Mouse (Mus musculus): ENCODE data around the gene Sh3rf3. TPM values are rescaled to one million over a fixed set of nuclear protein-coding genes. Genes with fewer than 3 reads are reported as not detected.

Sh3rf3 gene
- polyA plus RNA-seq, 1 experiment from 2014 or later = 0.84 TPM

GRCm38 (mm10) chr10:58921643-58922188 is 108.6 kb downstream of the Sh3rf3 start:
- Histone ChIP-seq H3K9me3 (ENCODE audit: control insufficient read depth, low read length) (no peaks in the 10 kb centered on the region), H3K4me3 (ENCODE audit: low read depth, low read length) (no peak overlapping the region), H3K27ac (ENCODE audit: low read depth) (no peak overlapping the region), H3K27me3 (replicated peaks; ENCODE audit: control insufficient read depth, insufficient read depth, low read length) (no peaks in the 10 kb centered on the region), H3K36me3 (ENCODE audit: control insufficient read depth, insufficient read depth, low read length) (no peaks in the 10 kb centered on the region), H3K4me2 (ENCODE audit: low read length) (no peak overlapping the region), H3K4me1 (replicated peaks; ENCODE audit: control insufficient read depth, insufficient read depth, low read length) (no peaks in the 10 kb centered on the region), H3K9ac (ENCODE audit: low read length) (no peak overlapping the region)
- ATAC-seq (replicated peaks; ENCODE audit: low FRiP score, low TSS enrichment, low read depth) (no peak), DNase-seq (ENCODE audit: low spot score) (no peak)
- WGBS = 89% methylated on average over 8 of the region's 8 CpGs

DNA sequence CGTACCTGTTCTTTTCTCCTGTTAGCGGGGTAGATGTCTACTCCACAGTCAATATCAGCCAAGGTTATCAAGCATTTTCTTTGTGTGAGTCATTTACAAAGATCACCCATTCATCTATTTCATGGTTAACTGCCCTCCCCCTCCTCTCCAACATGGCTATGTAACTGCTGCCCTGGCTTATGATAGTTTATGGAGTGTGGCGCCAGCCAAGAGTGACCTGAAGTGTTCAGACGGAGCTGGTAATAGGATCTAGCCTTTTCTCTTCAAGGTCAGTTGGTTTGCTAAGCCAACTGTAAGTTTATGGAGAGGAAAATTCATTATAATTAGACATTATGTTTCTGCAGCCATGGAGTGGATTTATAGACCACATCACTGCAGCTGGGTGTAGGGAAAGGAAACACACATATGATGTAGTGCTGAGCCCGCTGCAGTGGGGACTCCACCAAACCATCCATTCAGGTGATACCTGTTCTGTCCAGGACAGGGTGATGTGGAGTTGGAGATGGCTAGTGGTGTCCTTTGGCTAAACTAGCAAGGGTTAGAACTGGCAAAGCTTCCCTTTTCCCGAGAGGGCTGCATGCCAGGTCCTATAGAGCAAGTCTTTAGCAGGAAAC is 109.2 kb downstream of the Sh3rf3 start:
- H3K4me2 ChIP-seq (ENCODE audit: low read length) = no peak overlapping the region
- no peaks in the 10 kb centered on the region for H3K9me3 ChIP-seq (ENCODE audit: control insufficient read depth, low read length)
- ATAC-seq (replicated peaks; ENCODE audit: low FRiP score, low TSS enrichment, low read depth) (no peak), DNase-seq (ENCODE audit: low spot score) (no peak)
- H3K27ac ChIP-seq (ENCODE audit: low read depth) = no peak overlapping the region
- 81% methylated on average over 6 of the region's 6 CpGs for WGBS
- no peaks in the 10 kb centered on the region for H3K27me3 ChIP-seq (replicated peaks; ENCODE audit: control insufficient read depth, insufficient read depth, low read length)
- no peaks in the 10 kb centered on the region for H3K4me1 ChIP-seq (replicated peaks; ENCODE audit: control insufficient read depth, insufficient read depth, low read length)
- H3K36me3 ChIP-seq (ENCODE audit: control insufficient read depth, insufficient read depth, low read length) = no peaks in the 10 kb centered on the region
- H3K4me3 ChIP-seq (ENCODE audit: low read depth, low read length) = no peak overlapping the region
- no peak overlapping the region for H3K9ac ChIP-seq (ENCODE audit: low read length)

- Histone ChIP-seq H3K4me2 (ENCODE audit: low read length) (no peak overlapping the region), H3K36me3 (ENCODE audit: control insufficient read depth, insufficient read depth, low read length) (no peaks in the 10 kb centered on the region), H3K9ac (ENCODE audit: low read length) (no peak overlapping the region), H3K27ac (ENCODE audit: low read depth) (no peak overlapping the region), H3K9me3 (ENCODE audit: control insufficient read depth, low read length) (no peaks in the 10 kb centered on the region), H3K27me3 (replicated peaks; ENCODE audit: control insufficient read depth, insufficient read depth, low read length) (no peaks in the 10 kb centered on the region), H3K4me3 (ENCODE audit: low read depth, low read length) (no peak overlapping the region), H3K4me1 (replicated peaks; ENCODE audit: control insufficient read depth, insufficient read depth, low read length) (no peaks in the 10 kb centered on the region)
- no peak for DNase-seq (ENCODE audit: low spot score)
- ATAC-seq (replicated peaks; ENCODE audit: low FRiP score, low TSS enrichment, low read depth) = no peak
- WGBS = 78% methylated on average over 2 of the region's 2 CpGs
These were observed 109.8 kb downstream of the Sh3rf3 start for GRCm38 (mm10) chr10:58922993-58923392.

- H3K27me3 ChIP-seq (replicated peaks; ENCODE audit: control insufficient read depth, insufficient read depth, low read length) = no peaks in the 10 kb centered on the region
- no peak overlapping the region for H3K4me3 ChIP-seq (ENCODE audit: low read depth, low read length)
- no peak overlapping the region for H3K4me2 ChIP-seq (ENCODE audit: low read length)
- no peak for ATAC-seq (replicated peaks; ENCODE audit: low FRiP score, low TSS enrichment, low read depth)
- H3K36me3 ChIP-seq (ENCODE audit: control insufficient read depth, insufficient read depth, low read length) = no peaks in the 10 kb centered on the region
- no peak overlapping the region for H3K27ac ChIP-seq (ENCODE audit: low read depth)
- DNase-seq (ENCODE audit: low spot score) = no peak
- H3K9me3 ChIP-seq (ENCODE audit: control insufficient read depth, low read length) = no peaks in the 10 kb centered on the region
- 54% methylated on average over 5 of the region's 5 CpGs for WGBS
- no peaks in the 10 kb centered on the region for H3K4me1 ChIP-seq (replicated peaks; ENCODE audit: control insufficient read depth, insufficient read depth, low read length)
- H3K9ac ChIP-seq (ENCODE audit: low read length) = no peak overlapping the region
These were observed 113.4 kb downstream of the Sh3rf3 start for GRCm38 (mm10) chr10:58926578-58926977.

DNA sequence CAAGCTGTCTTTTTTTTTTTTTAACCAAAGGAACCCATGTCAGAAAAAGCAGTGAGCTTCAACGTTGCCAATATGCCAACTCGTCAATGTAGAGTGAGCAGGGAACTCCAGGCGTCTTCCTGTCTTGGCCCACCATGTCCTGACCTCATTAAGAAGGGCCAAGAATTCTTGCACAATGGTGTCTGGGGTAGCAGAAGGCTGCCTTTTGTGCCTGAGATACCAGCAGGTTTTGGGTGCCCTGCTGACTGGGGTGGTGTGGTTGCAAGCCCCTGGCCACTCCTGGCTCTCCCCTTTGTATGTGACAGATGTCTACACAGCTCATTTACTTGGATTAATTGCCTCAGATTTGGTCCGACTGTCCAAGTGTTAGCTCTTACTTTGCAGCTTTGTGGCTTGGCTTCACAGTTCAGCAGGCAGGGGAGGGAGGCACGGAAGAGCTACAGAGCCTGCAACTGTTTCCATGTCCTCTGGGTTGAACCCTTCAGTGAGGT is 115.8 kb downstream of the Sh3rf3 start:
- no peak overlapping the region for H3K4me3 ChIP-seq (ENCODE audit: low read depth, low read length)
- no peak for DNase-seq (ENCODE audit: low spot score)
- no peaks in the 10 kb centered on the region for H3K27me3 ChIP-seq (replicated peaks; ENCODE audit: control insufficient read depth, insufficient read depth, low read length)
- no peak for ATAC-seq (replicated peaks; ENCODE audit: low FRiP score, low TSS enrichment, low read depth)
- H3K4me2 ChIP-seq (ENCODE audit: low read length) = no peak overlapping the region
- 75% methylated on average over 5 of the region's 5 CpGs for WGBS
- no peak overlapping the region for H3K27ac ChIP-seq (ENCODE audit: low read depth)
- H3K4me1 ChIP-seq (replicated peaks; ENCODE audit: control insufficient read depth, insufficient read depth, low read length) = no peaks in the 10 kb centered on the region
- no peaks in the 10 kb centered on the region for H3K36me3 ChIP-seq (ENCODE audit: control insufficient read depth, insufficient read depth, low read length)
- no peaks in the 10 kb centered on the region for H3K9me3 ChIP-seq (ENCODE audit: control insufficient read depth, low read length)
- no peak overlapping the region for H3K9ac ChIP-seq (ENCODE audit: low read length)

DNA sequence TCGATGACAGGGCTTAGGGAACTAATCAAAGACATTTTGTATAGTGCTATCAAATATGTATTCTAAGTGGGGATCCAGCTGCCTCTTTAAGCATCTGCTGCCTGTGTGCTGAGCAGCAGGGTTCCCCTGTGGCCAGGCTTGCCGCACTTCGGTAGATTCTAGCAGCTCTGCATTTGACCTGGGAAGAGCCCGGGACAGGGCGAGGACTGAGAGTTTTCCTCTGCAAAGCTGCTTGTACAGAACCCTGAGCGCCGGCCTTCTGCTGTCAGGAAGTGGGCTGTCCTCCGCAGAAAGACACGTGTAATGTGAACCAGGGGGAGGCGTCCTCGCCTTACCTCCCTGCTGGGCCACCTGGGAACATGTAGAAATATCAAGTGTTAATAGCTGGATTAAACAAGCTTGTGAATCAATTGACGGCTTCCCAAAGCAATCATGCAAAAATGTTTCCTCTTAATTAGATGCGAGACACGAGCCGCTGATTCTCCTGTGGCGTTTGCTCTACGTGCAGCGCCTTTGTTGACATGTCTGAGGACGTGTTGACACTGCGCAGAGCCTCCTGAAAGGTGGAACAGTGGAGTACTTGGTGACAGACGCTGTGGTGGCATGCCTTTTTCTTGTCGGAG is 119.1 kb downstream of the Sh3rf3 start:
- peak overlapping the region; percentile 15; the same call in 1 of the 2 replicates for H3K4me3 ChIP-seq (ENCODE audit: low read depth, low read length)
- 23% methylated on average over 22 of the region's 22 CpGs for WGBS

GRCm38 (mm10) chr10:58935606-58936005 is 122.4 kb downstream of the Sh3rf3 start:
- Histone ChIP-seq H3K4me1 (replicated peaks; ENCODE audit: control insufficient read depth, insufficient read depth, low read length) (no peaks in the 10 kb centered on the region), H3K27me3 (replicated peaks; ENCODE audit: control insufficient read depth, insufficient read depth, low read length) (no peaks in the 10 kb centered on the region), H3K36me3 (ENCODE audit: control insufficient read depth, insufficient read depth, low read length) (no peaks in the 10 kb centered on the region), H3K4me3 (ENCODE audit: low read depth, low read length) (no peak overlapping the region), H3K27ac (ENCODE audit: low read depth) (no peak overlapping the region), H3K9me3 (ENCODE audit: control insufficient read depth, low read length) (no peaks in the 10 kb centered on the region), H3K4me2 (ENCODE audit: low read length) (no peak overlapping the region), H3K9ac (ENCODE audit: low read length) (no peak overlapping the region)
- DNase-seq (ENCODE audit: low spot score) (no peak), ATAC-seq (replicated peaks; ENCODE audit: low FRiP score, low TSS enrichment, low read depth) (no peak)
- WGBS = 95% methylated on average over 6 of the region's 6 CpGs

More for the DNA sequence above, 119.1 kb downstream of the Sh3rf3 start:
- Histone ChIP-seq H3K36me3 (ENCODE audit: control insufficient read depth, insufficient read depth, low read length) (no peaks in the 10 kb centered on the region), H3K4me2 (ENCODE audit: low read length) (peak overlapping the region; percentile 41), H3K4me1 (replicated peaks; ENCODE audit: control insufficient read depth, insufficient read depth, low read length) (no peaks in the 10 kb centered on the region), H3K9ac (ENCODE audit: low read length) (no peak overlapping the region), H3K27ac (ENCODE audit: low read depth) (no peak overlapping the region), H3K9me3 (ENCODE audit: control insufficient read depth, low read length) (no peaks in the 10 kb centered on the region), H3K27me3 (replicated peaks; ENCODE audit: control insufficient read depth, insufficient read depth, low read length) (no peaks in the 10 kb centered on the region)
- ATAC-seq (replicated peaks; ENCODE audit: low FRiP score, low TSS enrichment, low read depth) (peak; percentile 62; the same call in 1 of the 2 replicates), DNase-seq (ENCODE audit: low spot score) (peak; percentile 63)

GRCm38 (mm10) chr10:58936441-58936860 is 123.3 kb downstream of the Sh3rf3 start:
- ATAC-seq (replicated peaks; ENCODE audit: low FRiP score, low TSS enrichment, low read depth) (no peak), DNase-seq (ENCODE audit: low spot score) (no peak)
- no peak overlapping the region for H3K4me2 ChIP-seq (ENCODE audit: low read length)
- H3K9me3 ChIP-seq (ENCODE audit: control insufficient read depth, low read length) = no peaks in the 10 kb centered on the region
- no peaks in the 10 kb centered on the region for H3K27me3 ChIP-seq (replicated peaks; ENCODE audit: control insufficient read depth, insufficient read depth, low read length)
- H3K4me3 ChIP-seq (ENCODE audit: low read depth, low read length) = no peak overlapping the region
- H3K9ac ChIP-seq (ENCODE audit: low read length) = no peak overlapping the region
- H3K4me1 ChIP-seq (replicated peaks; ENCODE audit: control insufficient read depth, insufficient read depth, low read length) = no peaks in the 10 kb centered on the region
- no peaks in the 10 kb centered on the region for H3K36me3 ChIP-seq (ENCODE audit: control insufficient read depth, insufficient read depth, low read length)
- H3K27ac ChIP-seq (ENCODE audit: low read depth) = no peak overlapping the region
- 50% methylated on average over 9 of the region's 9 CpGs for WGBS
